Mouse (Mus musculus) forebrain, embryonic 13.5 days (tissue): Measurements from ENCODE around the gene Zzef1. TPM values are rescaled to one million over a fixed set of nuclear protein-coding genes. Genes with fewer than 3 reads are reported as not detected.

Source experiments
- ATAC-seq: fragments of 200-750 bp; cut with Nextera tagmentation; 2 replicates; pipeline ENCODE4 v1.8.0; 2017
- H3K27ac ChIP-seq: fragments of 300-500 bp; sonication (generic); 2 replicates; pipeline ENCODE4 v1.5.1; 2015; ENCODE audit warnings: inconsistent platforms, mild to moderate bottlenecking, moderate library complexity
- H3K27me3 ChIP-seq: fragments of 300-500 bp; sonication (generic); 2 replicates; pipeline ENCODE4 v1.6.1; 2015; ENCODE audit warnings: mild to moderate bottlenecking, inconsistent platforms
- H3K36me3 ChIP-seq: fragments of 300-500 bp; sonication (generic); 2 replicates; pipeline ENCODE4 v1.6.1; 2015; ENCODE audit warnings: mild to moderate bottlenecking, inconsistent platforms; ENCODE audit not compliant: poor library complexity, severe bottlenecking
- H3K4me1 ChIP-seq: fragments of 300-500 bp; sonication (generic); 2 replicates; pipeline ENCODE4 v1.6.1; 2015; ENCODE audit warnings: inconsistent platforms
- H3K4me2 ChIP-seq: fragments of 300-500 bp; sonication (generic); 2 replicates; pipeline ENCODE4 v1.6.1; 2015; ENCODE audit warnings: inconsistent platforms, mild to moderate bottlenecking, moderate library complexity
- H3K4me3 ChIP-seq: fragments of 300-500 bp; sonication (generic); 2 replicates; pipeline ENCODE4 v1.5.1; 2015; ENCODE audit warnings: mild to moderate bottlenecking, inconsistent platforms
- H3K9ac ChIP-seq: fragments of 300-500 bp; sonication (generic); 2 replicates; pipeline ENCODE4 v1.6.1; 2015; ENCODE audit warnings: mild to moderate bottlenecking, inconsistent platforms
- H3K9me3 ChIP-seq: fragments of 300-500 bp; sonication (generic); replicated peaks from 2 replicates; pipeline ENCODE4 v1.6.1; 2016; ENCODE audit warnings: inconsistent platforms
- WGBS: fragments of 180-500 bp; shearing (Covaris S2); methylation state at CpG from one replicate; pipeline ENCODE4 v1.1.7; 2015; 5-methylcytosine and 5-hydroxymethylcytosine counted together
- polyA plus RNA-seq: library from polyadenylated mRNA; unstranded; fragments of >200 nt; fragmentation: Nextera tagmentation; extraction: Ambion mirVana; gene quantifications from 2 replicates; pipeline ENCODE4 v1.2.1, GENCODE M21; 2015

Gene Zzef1
- polyA plus RNA-seq, 1 experiment from 2014 or later, result 10.8 TPM

GRCm38 (mm10) chr11:72850419-72851131 lies 54.5 kb downstream of the Zzef1 start:
- no peaks in the 10 kb centered on the region for H3K9me3 ChIP-seq
- H3K36me3 ChIP-seq, result peaks cover 87% of the 10 kb centered on the region
- WGBS, result 75% methylated on average over 9 of the region's 9 CpGs
- H3K4me2 ChIP-seq, result no peak overlapping the region
- H3K27me3 ChIP-seq, result no peaks in the 10 kb centered on the region
- H3K27ac ChIP-seq, result no peak overlapping the region
- no peak for ATAC-seq
- H3K4me1 ChIP-seq, result no peaks in the 10 kb centered on the region
- no peak overlapping the region for H3K4me3 ChIP-seq
- H3K9ac ChIP-seq, result no peak overlapping the region

- Histone ChIP-seq H3K4me2 (no peak overlapping the region), H3K36me3 (peaks cover 86% of the 10 kb centered on the region), H3K9ac (no peak overlapping the region), H3K9me3 (no peaks in the 10 kb centered on the region), H3K4me1 (no peaks in the 10 kb centered on the region), H3K27ac (no peak overlapping the region), H3K27me3 (no peaks in the 10 kb centered on the region), H3K4me3 (no peak overlapping the region)
- WGBS, result 87% methylated on average over 4 of the region's 4 CpGs
- no peak for ATAC-seq
Observed at GRCm38 (mm10) chr11:72851214-72851613, 55.2 kb downstream of the Zzef1 start.

- Histone ChIP-seq H3K9me3 (no peaks in the 10 kb centered on the region), H3K27ac (no peak overlapping the region), H3K27me3 (no peaks in the 10 kb centered on the region), H3K4me1 (no peaks in the 10 kb centered on the region), H3K9ac (no peak overlapping the region), H3K4me2 (no peak overlapping the region), H3K4me3 (no peak overlapping the region), H3K36me3 (peaks cover 84% of the 10 kb centered on the region)
- WGBS, result 97% methylated on average over 1 of the region's 1 CpGs
- no peak for ATAC-seq
Observed at GRCm38 (mm10) chr11:72852122-72852521, 56.1 kb downstream of the Zzef1 start.

- Histone ChIP-seq H3K27me3 (no peaks in the 10 kb centered on the region), H3K27ac (no peak overlapping the region), H3K36me3 (peaks cover 86% of the 10 kb centered on the region), H3K4me1 (no peaks in the 10 kb centered on the region), H3K4me3 (no peak overlapping the region), H3K9ac (no peak overlapping the region), H3K9me3 (no peaks in the 10 kb centered on the region), H3K4me2 (no peak overlapping the region)
- no peak for ATAC-seq
- WGBS, result 82% methylated on average over 4 of the region's 4 CpGs
Observed at GRCm38 (mm10) chr11:72853086-72853485, 57.1 kb downstream of the Zzef1 start.

- no peaks in the 10 kb centered on the region for H3K4me1 ChIP-seq
- no peaks in the 10 kb centered on the region for H3K27me3 ChIP-seq
- WGBS, result 88% methylated on average over 3 of the region's 3 CpGs
- no peaks in the 10 kb centered on the region for H3K9me3 ChIP-seq
- no peak overlapping the region for H3K9ac ChIP-seq
- H3K27ac ChIP-seq, result no peak overlapping the region
- no peak overlapping the region for H3K4me2 ChIP-seq
- H3K36me3 ChIP-seq, result peaks cover 83% of the 10 kb centered on the region
- no peak for ATAC-seq
- H3K4me3 ChIP-seq, result no peak overlapping the region
Observed at GRCm38 (mm10) chr11:72854251-72854650, 58.2 kb downstream of the Zzef1 start.

- 85% methylated on average over 2 of the region's 2 CpGs for WGBS
- H3K36me3 ChIP-seq, result peaks cover 87% of the 10 kb centered on the region
Observed at GRCm38 (mm10) chr11:72856764-72857163, 60.7 kb downstream of the Zzef1 start.

GRCm38 (mm10) chr11:72861236-72861635 lies 65.2 kb downstream of the Zzef1 start:
- WGBS, result 93% methylated on average over 3 of the region's 3 CpGs
- Histone ChIP-seq H3K9me3 (no peaks in the 10 kb centered on the region), H3K4me1 (no peaks in the 10 kb centered on the region), H3K27me3 (no peaks in the 10 kb centered on the region), H3K27ac (no peak overlapping the region), H3K9ac (no peak overlapping the region), H3K36me3 (peaks cover 81% of the 10 kb centered on the region), H3K4me3 (no peak overlapping the region), H3K4me2 (no peak overlapping the region)
- ATAC-seq, result no peak

More at GRCm38 (mm10) chr11:72856764-72857163, 60.7 kb downstream of the Zzef1 start:
- Histone ChIP-seq H3K9me3 (no peaks in the 10 kb centered on the region), H3K4me3 (no peak overlapping the region), H3K4me1 (no peaks in the 10 kb centered on the region), H3K4me2 (no peak overlapping the region), H3K27ac (no peak overlapping the region), H3K9ac (no peak overlapping the region), H3K27me3 (no peaks in the 10 kb centered on the region)
- no peak for ATAC-seq

- ATAC-seq, result no peak
- Histone ChIP-seq H3K4me3 (no peak overlapping the region), H3K9me3 (no peaks in the 10 kb centered on the region), H3K4me2 (no peak overlapping the region), H3K9ac (no peak overlapping the region), H3K4me1 (no peaks in the 10 kb centered on the region), H3K36me3 (peaks cover 75% of the 10 kb centered on the region), H3K27ac (no peak overlapping the region), H3K27me3 (no peaks in the 10 kb centered on the region)
- WGBS, result 92% methylated on average over 7 of the region's 7 CpGs
Observed at GRCm38 (mm10) chr11:72866446-72866845, 70.4 kb downstream of the Zzef1 start.

- Histone ChIP-seq H3K9me3 (no peaks in the 10 kb centered on the region), H3K27me3 (no peaks in the 10 kb centered on the region), H3K4me2 (no peak overlapping the region), H3K9ac (no peak overlapping the region), H3K4me1 (no peaks in the 10 kb centered on the region), H3K27ac (no peak overlapping the region), H3K36me3 (peaks cover 73% of the 10 kb centered on the region), H3K4me3 (no peak overlapping the region)
- no peak for ATAC-seq
- WGBS, result 81% methylated on average over 1 of the region's 1 CpGs
Observed at GRCm38 (mm10) chr11:72872061-72872460, 76.0 kb downstream of the Zzef1 start.

GRCm38 (mm10) chr11:72892623-72893022 lies 96.6 kb downstream of the Zzef1 start:
- Histone ChIP-seq H3K27ac (no peak overlapping the region), H3K36me3 (peaks cover 69% of the 10 kb centered on the region), H3K27me3 (no peaks in the 10 kb centered on the region), H3K9ac (no peak overlapping the region), H3K4me3 (no peak overlapping the region), H3K9me3 (no peaks in the 10 kb centered on the region), H3K4me1 (no peaks in the 10 kb centered on the region), H3K4me2 (no peak overlapping the region)
- WGBS, result 75% methylated on average over 1 of the region's 1 CpGs
- no peak for ATAC-seq

- no peaks in the 10 kb centered on the region for H3K4me1 ChIP-seq
- peaks cover 77% of the 10 kb centered on the region for H3K36me3 ChIP-seq
- no peaks in the 10 kb centered on the region for H3K27me3 ChIP-seq
- WGBS, result 91% methylated on average over 4 of the region's 4 CpGs
- ATAC-seq, result no peak
- H3K4me2 ChIP-seq, result no peak overlapping the region
- H3K4me3 ChIP-seq, result no peak overlapping the region
- H3K9ac ChIP-seq, result no peak overlapping the region
- H3K27ac ChIP-seq, result no peak overlapping the region
- no peaks in the 10 kb centered on the region for H3K9me3 ChIP-seq
Observed at GRCm38 (mm10) chr11:72908391-72908790, 112.4 kb downstream of the Zzef1 start.

GRCm38 (mm10) chr11:72917299-72917996 lies 121.4 kb downstream of the Zzef1 start:
- Histone ChIP-seq H3K36me3 (peaks cover 91% of the 10 kb centered on the region), H3K4me3 (no peak overlapping the region), H3K4me2 (no peak overlapping the region), H3K27ac (no peak overlapping the region), H3K27me3 (no peaks in the 10 kb centered on the region), H3K4me1 (no peaks in the 10 kb centered on the region), H3K9ac (no peak overlapping the region), H3K9me3 (no peaks in the 10 kb centered on the region)
- WGBS, result 82% methylated on average over 7 of the region's 7 CpGs
- ATAC-seq, result no peak
